ENCODE assay signal across 22 mouse cellular contexts in genomic region chr6:94412341-94412740, GRCm38 (mm10).
A peak's percentile ranks its signal among the peaks of the same experiment; 100 is the strongest.
DNase-seq lines count a peak whose midpoint lies in the region; ATAC-seq and TF ChIP-seq lines count a peak whose summit lies in the region.
"Had no signal": no experiment of that assay in that cellular context is flagged by ENCODE, and none has a peak within 500 bp of the region (broad histone marks: within the 10 kb centered on the region; RNA-seq: fewer than 3 reads in every experiment).

No protein-coding gene starts in this region.

- dilution Hi-C loops in CH12.LX (cut with MboI; ENCODE audit: extremely low pct_ligation_motif_present, extremely low pct_unique_long_range_greater_than_20kb, low sequenced_read_pairs), result no loop called here

- no peak overlapping the region for H3K9ac ChIP-seq in heart, embryonic 15.5 days
- H3K9ac ChIP-seq in CH12.LX (ENCODE audit: insufficient read depth, low read depth) (no peak overlapping the region), ES-E14 (ENCODE audit: insufficient read depth, low read depth, low read length, poor library complexity, severe bottlenecking) (no peak overlapping the region)

- no peaks in the 10 kb centered on the region for H3K9me3 ChIP-seq in heart, embryonic 15.5 days (replicated peaks)
- no peaks in the 10 kb centered on the region for H3K9me3 ChIP-seq in heart, embryonic 10.5 days
- H3K9me3 ChIP-seq in CH12.LX (replicated peaks; ENCODE audit: low read length) (peaks cover 67% of the 10 kb centered on the region), ES-E14 (ENCODE audit: control insufficient read depth, insufficient read depth, low read depth, low read length) (no peaks in the 10 kb centered on the region)

- no peak overlapping the region for H3K4me3 ChIP-seq in heart, embryonic 15.5 days
- no peak overlapping the region for H3K4me3 ChIP-seq in heart, embryonic 10.5 days
- no peak overlapping the region for H3K4me3 ChIP-seq in CH12.LX (replicated peaks in 1 of 3; ENCODE audit: low read depth in 2 of 3, low read length in 2 of 3, poor library complexity in 1 of 3)
- no peak overlapping the region for H3K4me3 ChIP-seq in ES-E14 (ENCODE audit: insufficient read depth in 1 of 2, low read depth in 1 of 2, low read length in 2 of 2, poor library complexity in 1 of 2, severe bottlenecking in 1 of 2)

- in situ Hi-C loops in CH12.LX (cut with MboI; ENCODE audit: low pct_ligation_motif_present, low pct_unique_long_range_greater_than_20kb, low sequenced_read_pairs) (no loop called here), ES-E14 (cut with MboI; ENCODE audit: low sequenced_read_pairs in 2 of 2, unreplicated experiment in 2 of 2) (loop anchor here in 1 of 2 experiments (25.0 kb wide), 1 partner anchor 325 kb away; no protein-coding TSS in a partner anchor)

- H3K79me2 ChIP-seq in CH12.LX (replicated peaks; ENCODE audit: control insufficient read depth, extremely low read depth, insufficient read depth, poor library complexity, severe bottlenecking), result no peaks in the 10 kb centered on the region

- DNase-seq in heart, adult 11 months, result peak; percentile 11
- DNase-seq in heart, postnatal 25 days (ENCODE audit: low spot score), result no peak
- DNase-seq in heart, embryonic 10.5 days (ENCODE audit: low spot score), result no peak
- no peak for DNase-seq in CH12.LX (ENCODE audit: extremely low read depth)
- no peak for DNase-seq in ES-E14 (ENCODE audit: low read depth, low spot score)
- no peak for DNase-seq in layer of hippocampus, adult 11-12 months (ENCODE audit: low spot score)
- DNase-seq in cerebellum, adult 11 months, result no peak
- DNase-seq: adrenal gland, adult 2 months; adrenal gland, adult 8-10 months; adrenal gland, postnatal 10 days; adrenal gland, postnatal 14 days; adrenal gland, postnatal 25 days; adrenal gland, postnatal 36 days; B cell, adult 2 months; cerebellum, adult 11-12 months; cerebellum, adult 18-20 months; cerebellum, adult 8-10 months had no signal

- TF ChIP-seq EP300 in CH12.LX (IDR thresholded peaks at IDR 0.05; ENCODE audit: low read length), result no peak

- H3K27ac ChIP-seq in heart, embryonic 15.5 days, result peak overlapping the region; percentile 89; the same call in 1 of the 2 replicates
- H3K27ac ChIP-seq in heart, embryonic 10.5 days, result no peak overlapping the region
- H3K27ac ChIP-seq in CH12.LX (ENCODE audit: insufficient read depth, low read depth) (no peak overlapping the region), ES-E14 (ENCODE audit: insufficient read depth, low read depth, low read length, poor library complexity, severe bottlenecking) (no peak overlapping the region)

- no peaks in the 10 kb centered on the region for H3K36me3 ChIP-seq in heart, embryonic 15.5 days
- no peaks in the 10 kb centered on the region for H3K36me3 ChIP-seq in heart, embryonic 10.5 days
- H3K36me3 ChIP-seq in CH12.LX (replicated peaks in 1 of 2; ENCODE audit: control insufficient read depth in 1 of 2, insufficient read depth in 1 of 2, low read length in 1 of 2) (no peaks in the 10 kb centered on the region), ES-E14 (ENCODE audit: control insufficient read depth, insufficient read depth, low read length, poor library complexity, severe bottlenecking) (no peaks in the 10 kb centered on the region)
- H3K36me3 ChIP-seq: G1E had no signal

- TF ChIP-seq RAD21 in CH12.LX (IDR thresholded peaks at IDR 0.05; ENCODE audit: low read depth, low read length), result no peak

- H3K4me1 ChIP-seq in heart, embryonic 15.5 days (replicated peaks), result peaks cover 27% of the 10 kb centered on the region
- peaks cover 25% of the 10 kb centered on the region for H3K4me1 ChIP-seq in heart, embryonic 10.5 days
- H3K4me1 ChIP-seq in CH12.LX (ENCODE audit: control insufficient read depth in 1 of 2, insufficient read depth in 2 of 2) (no peaks in the 10 kb centered on the region), ES-E14 (ENCODE audit: control insufficient read depth in 2 of 2, insufficient read depth in 2 of 2, low read length in 2 of 2, poor library complexity in 1 of 2) (no peaks in the 10 kb centered on the region)

- no peak for TF ChIP-seq CTCF in CH12.LX (conservative IDR thresholded peaks at IDR 0.05 in 1 of 2, IDR thresholded peaks at IDR 0.05 in 1 of 2; ENCODE audit: low read depth in 2 of 2, low read length in 2 of 2)

- intact Hi-C loops in heart, postnatal 25 days (cut with DNase I), result no loop called here

- ATAC-seq in heart, embryonic 15.5 days (replicated peaks; ENCODE audit: insufficient number of reproducible peaks, insufficient read depth, low FRiP score, low read depth), result no peak
- ATAC-seq: activated CD4-positive, CD25-positive, alpha-beta regulatory T cell, adult 4 months; CD4-positive, CD25-positive, alpha-beta regulatory T cell, adult 4 months; Patski had no signal

- H3K27me3 ChIP-seq in heart, embryonic 15.5 days, result no peaks in the 10 kb centered on the region
- H3K27me3 ChIP-seq in heart, embryonic 10.5 days (ENCODE audit: insufficient read depth, poor library complexity, severe bottlenecking), result no peaks in the 10 kb centered on the region
- H3K27me3 ChIP-seq in CH12.LX (replicated peaks), result no peaks in the 10 kb centered on the region
- H3K27me3 ChIP-seq: Patski had no signal

- no peak overlapping the region for H3K4me2 ChIP-seq in heart, embryonic 15.5 days
- H3K4me2 ChIP-seq in CH12.LX (ENCODE audit: insufficient read depth, low read depth, poor library complexity, severe bottlenecking), result no peak overlapping the region

- WGBS in heart, embryonic 15.5 days, result 90% methylated on average over 7 of the region's 7 CpGs
- 92% methylated on average over 7 of the region's 7 CpGs for WGBS in heart, embryonic 10.5 days

- no peak for TF ChIP-seq POLR2A in CH12.LX (IDR thresholded peaks at IDR 0.05; ENCODE audit: low read depth, low read length)

TF ChIP-seq in CH12.LX, 34 proteins besides CTCF, POLR2A, EP300 and RAD21:
- peak; percentile 59; the same call in 1 of the 2 replicates for TF ChIP-seq MAFK (IDR thresholded peaks at IDR 0.05; ENCODE audit: insufficient replicate concordance, low read length)
- TF ChIP-seq GABPA (IDR thresholded peaks at IDR 0.05; ENCODE audit: insufficient replicate concordance, low read depth, low read length), result no peak

TF ChIP-seq in ES-E14, 5 proteins besides CTCF, POLR2A, EP300 and RAD21:
- TF ChIP-seq ZNF384 (IDR thresholded peaks at IDR 0.05; ENCODE audit: low read depth, low read length) (no peak), ZC3H11A (IDR thresholded peaks at IDR 0.05; ENCODE audit: borderline replicate concordance, low read depth, low read length) (no peak), CHD2 (IDR thresholded peaks at IDR 0.05; ENCODE audit: low read depth, low read length) (no peak), HCFC1 (IDR thresholded peaks at IDR 0.05; ENCODE audit: borderline replicate concordance, insufficient read depth, low read length) (no peak), MAFK (IDR thresholded peaks at IDR 0.05; ENCODE audit: insufficient read depth, low read depth, low read length) (peak; percentile 78)
TF ChIP-seq in ES-E14: peak in this region for 1.
